Mouse (Mus musculus) adrenal gland, postnatal 14 days (tissue): ENCODE measurements around the gene Srsf9. TPM values are rescaled to one million over a fixed set of nuclear protein-coding genes. Genes with fewer than 3 reads are reported as not detected.
"Not testable (repeated sequence)": the region's sequence is repeated elsewhere in the genome, so short reads cannot be mapped to it uniquely, and the experiment has no call there.

Experiments
- DNase-seq: peaks from one replicate; pipeline ENCODE4 v3.0.0; 2021; ENCODE audit warnings: mixed read lengths
- long read RNA-seq, 2 experiments: library from polyadenylated mRNA; stranded (forward); transcript quantifications; one replicate each; pipeline ENCODE4 v2.0.0; 2021
- total RNA-seq: library from RNA; stranded (reverse); gene quantifications from 2 replicates; pipeline ENCODE4 v1.2.3, GENCODE M21; 2021

Gene Srsf9
- total RNA-seq, result 71.3 and 78.3 TPM in 2 replicates
- long read RNA-seq, experiment 1, transcript Srsf9-201 (4 exons, 1,162 nt), result major isoform, 156 of 174 reads
- long read RNA-seq, experiment 1, partial matches to known transcripts, result 2 of 174 reads
- long read RNA-seq, experiment 1, other reads (novel, unspliced or antisense), result 14 of 174 reads
- long read RNA-seq, experiment 2, transcript Srsf9-201 (4 exons, 1,162 nt), result major isoform, 149 of 159 reads
- long read RNA-seq, experiment 2, partial matches to known transcripts, result 4 of 159 reads
- long read RNA-seq, experiment 2, other reads (novel, unspliced or antisense), result 6 of 159 reads

DNA sequence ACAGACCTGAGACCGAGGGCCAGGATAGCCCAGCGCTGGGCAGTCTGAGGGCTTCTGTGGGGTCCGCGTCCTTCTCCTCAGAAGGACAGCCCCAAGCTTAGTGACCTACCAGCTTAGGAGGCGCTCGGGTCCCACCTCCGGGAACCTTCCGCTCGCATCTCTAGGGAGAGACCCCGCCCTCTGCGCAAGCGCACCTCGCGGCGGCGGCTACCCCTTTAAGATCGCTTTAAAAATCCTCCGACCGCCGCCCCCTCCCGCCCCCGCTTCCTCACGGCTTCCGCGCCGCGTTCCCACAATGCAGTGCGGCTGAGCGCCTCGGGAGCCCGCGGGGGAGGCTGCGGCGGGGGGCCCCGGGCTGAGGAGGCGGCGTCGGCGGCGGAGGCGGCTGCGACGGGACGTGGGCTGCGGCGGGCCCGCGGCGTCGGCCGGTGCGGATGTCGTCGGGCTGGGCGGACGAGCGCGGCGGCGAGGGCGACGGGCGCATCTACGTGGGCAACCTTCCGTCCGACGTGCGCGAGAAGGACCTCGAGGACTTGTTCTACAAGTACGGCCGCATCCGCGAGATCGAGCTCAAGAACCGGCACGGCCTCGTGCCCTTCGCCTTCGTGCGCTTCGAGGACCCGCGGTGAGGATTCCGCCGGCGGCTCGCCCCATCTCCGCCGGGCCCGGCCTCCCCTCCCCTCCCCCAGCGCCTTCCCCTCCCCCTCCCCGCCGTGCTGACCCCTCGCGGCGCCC lies at the start of gene Srsf9:
Srsf9 (plus strand) TSS at position 303 of the 735 bp plus-strand sequence.
- peak; percentile 98 for DNase-seq

DNA sequence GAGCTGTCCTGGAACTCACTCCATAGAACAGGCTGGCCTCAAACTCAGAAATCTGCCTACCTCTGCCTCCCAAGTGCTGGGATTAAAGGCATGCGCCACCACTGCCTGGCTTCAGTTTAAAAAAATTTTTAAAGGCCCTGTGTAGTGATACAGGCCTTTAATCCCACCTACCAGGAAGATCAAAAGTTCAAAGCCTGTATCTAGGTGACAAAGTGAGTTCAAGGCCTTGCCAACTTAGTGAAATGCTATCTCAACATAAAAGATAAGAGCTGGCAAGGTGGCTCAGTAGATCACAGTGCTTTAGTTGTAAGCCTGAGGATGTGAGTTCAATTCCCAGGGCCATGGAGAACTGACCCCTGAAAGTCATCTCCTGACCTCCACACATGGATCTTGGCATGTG lies 48.9 kb upstream of the Srsf9 start:
- DNase-seq, result no peak

DNA sequence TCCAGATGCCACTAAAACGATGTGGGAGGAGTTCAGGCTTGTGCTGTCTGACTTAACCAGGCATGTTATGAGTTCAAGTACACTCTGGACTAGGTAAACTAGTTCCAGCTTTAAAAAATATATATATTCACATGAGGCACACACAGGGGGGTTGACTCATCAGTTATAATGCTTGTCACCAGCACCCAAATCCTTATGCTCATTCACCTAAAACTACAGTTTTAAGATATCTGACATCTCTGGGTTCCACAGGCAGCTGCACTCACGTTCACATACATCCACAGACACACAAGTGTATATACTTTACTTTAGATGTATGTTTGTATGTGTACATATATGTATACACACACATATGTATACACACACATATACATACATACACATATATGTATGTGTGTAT lies 48.2 kb upstream of the Srsf9 start:
- DNase-seq, result no peak

DNA sequence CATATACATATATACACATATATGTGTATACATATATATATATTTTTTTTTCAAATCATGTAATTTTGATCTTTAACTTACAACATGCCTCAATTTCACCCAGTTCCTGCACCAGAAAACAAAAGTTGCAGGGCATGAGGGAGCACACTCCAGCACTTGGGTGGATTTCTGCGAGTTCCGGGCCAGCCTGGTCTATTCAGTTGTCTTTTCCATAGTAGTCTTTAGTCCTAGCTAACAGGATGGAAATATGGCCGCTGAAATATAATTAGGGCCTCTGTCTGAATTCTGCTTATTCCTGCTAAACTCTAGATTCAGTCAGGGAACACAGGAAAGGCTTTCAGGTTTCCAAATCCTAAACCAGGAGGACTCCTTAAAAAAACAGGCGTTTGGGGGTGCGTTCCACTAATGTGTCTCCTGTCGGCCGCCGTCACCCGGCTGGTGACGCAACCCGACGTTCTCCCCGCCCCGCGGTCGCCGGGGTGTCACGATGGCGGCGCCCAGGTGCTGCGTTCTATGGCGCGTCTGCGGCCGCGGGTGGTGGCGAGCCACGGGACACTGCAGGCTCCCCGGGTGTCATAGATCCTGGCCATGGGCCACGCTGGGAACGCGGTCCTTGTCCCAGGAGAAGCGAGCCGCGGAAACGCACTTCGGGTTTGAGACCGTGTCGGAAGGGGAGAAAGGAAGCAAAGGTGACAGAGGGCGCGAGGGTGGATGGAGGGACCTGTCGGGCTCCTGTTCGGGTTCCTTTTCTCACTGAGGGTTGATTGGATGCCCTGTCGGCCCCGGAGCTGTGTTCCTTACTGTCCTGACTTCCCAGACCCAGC lies 47.5 kb upstream of the Srsf9 start, which contains the start of gene Coq5:
Coq5 (plus strand) TSS at position 441 of the 824 bp plus-strand sequence.
- DNase-seq, result peak; percentile 94

DNA sequence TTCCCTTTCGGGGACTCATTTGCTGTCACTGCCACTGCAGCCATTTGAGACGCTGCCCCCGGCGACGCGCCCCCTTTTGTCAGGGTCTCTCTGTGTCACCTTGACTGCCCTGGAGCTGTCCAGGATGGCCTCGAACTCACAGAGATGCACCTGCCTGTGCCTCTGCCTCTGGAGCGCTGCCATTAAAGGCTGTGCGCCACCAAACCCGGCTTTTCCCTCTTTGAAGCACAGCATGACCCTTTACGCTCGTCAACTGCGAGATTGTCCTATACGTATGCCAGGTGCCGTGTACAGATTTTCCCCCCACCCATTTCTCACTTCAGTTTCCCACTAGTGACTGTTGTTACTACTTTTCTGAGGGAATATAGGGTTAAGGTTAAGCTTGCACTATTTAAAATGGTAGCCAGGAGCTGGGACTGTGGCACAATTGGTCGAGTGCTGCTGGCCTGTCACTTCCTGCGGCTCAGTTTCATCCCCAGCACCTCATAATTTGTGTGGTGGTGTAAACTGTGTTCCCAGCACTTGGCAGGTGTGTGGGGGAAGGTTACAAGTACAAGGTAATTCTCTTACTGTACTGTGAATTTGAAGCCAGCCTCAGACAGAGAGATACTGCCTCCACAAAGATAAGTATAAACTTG lies 46.8 kb upstream of the Srsf9 start:
- DNase-seq, result peak; percentile 47

DNA sequence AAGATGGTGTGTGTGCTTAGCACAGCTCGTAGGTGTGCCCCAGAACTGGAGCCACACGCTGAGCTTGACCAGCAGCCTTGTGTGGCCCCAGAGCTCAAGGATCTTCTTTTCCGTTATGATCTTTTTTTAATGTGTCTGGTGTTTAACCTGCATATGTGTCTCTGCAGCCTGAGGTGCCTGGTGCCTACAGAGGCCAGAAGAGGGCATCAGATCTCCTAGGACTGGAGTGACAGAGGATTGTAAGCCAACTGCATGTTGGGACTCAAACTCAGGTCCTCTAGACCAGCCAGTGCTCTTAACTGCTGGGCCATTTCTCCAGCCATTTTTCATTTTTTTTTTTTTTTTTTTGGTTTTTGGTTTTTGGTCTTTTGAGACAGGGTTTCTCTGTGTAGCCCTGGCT lies 42.2 kb upstream of the Srsf9 start:
- peak; percentile 35 for DNase-seq

DNA sequence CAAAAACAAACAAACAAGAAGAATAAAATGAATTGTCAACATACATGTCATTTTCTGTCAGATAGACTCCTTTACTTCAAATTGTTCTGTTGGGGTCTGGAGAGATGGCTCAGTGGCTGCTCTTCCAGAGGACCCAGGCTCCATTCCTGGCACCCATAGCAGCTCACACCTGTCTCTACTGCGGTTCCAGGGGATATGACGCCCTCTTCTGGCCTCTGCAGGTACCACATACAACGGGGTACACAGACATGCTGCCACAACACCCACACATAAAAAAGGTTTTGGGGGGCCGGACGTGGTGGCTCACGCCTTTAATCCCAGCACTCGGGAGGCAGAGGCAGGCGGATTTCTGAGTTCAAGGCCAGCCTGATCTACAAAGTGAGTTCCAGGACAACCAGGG lies 32.8 kb upstream of the Srsf9 start:
- no peak for DNase-seq

DNA sequence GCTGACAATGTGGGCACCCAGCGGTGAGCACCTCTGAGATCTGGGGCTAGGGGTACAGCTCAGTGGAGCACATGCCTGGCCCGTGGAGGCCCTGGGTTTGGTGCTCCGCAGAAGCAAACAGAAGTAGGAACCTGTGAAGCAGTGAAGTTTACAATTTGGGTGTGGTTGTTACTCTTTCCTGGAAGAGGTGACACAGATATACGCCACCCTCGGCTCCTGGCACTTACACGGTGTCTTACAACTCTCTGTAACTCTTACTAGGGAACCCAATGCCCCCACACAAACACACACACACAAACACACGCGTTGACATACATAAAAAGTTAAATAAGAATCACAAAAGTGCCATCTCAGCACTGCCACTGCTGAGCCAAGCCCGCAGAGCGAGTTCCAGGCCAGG lies 30.6 kb upstream of the Srsf9 start:
- no peak for DNase-seq

DNA sequence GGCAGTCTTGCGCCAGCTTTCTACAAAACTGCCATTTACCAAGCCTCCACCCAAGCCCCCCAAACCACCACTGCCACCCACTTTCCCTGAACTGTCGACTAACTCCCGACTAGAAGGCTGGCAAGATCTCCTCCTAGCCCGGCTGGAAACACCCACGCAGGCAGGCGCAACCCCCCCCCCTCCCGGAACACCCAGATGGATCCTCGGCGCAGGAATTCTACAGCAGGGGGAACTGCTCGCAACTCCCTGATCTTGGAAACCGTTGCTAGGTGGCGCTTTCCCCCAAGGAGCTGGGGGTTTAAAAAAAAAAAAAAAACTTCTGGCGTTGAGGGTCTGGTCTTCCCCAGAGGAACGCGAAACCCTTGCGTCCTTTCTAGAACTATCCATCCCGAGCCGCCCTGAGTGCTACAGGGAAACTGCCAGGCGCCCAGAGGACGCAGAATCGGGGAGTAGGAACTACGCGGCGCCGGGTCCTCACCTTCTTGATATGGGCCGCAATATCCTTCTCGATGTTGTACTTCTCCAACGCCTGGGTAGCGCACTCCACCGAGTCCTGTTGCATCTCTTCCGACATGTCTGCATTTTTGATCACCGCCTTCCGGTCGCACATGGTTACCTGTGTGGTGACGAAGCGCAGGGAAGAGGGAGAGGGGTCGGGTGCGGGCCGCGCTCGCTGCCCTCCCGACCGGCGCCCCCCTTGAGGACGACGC lies 26.8 kb upstream of the Srsf9 start:
- DNase-seq, result peak; percentile 69

DNA sequence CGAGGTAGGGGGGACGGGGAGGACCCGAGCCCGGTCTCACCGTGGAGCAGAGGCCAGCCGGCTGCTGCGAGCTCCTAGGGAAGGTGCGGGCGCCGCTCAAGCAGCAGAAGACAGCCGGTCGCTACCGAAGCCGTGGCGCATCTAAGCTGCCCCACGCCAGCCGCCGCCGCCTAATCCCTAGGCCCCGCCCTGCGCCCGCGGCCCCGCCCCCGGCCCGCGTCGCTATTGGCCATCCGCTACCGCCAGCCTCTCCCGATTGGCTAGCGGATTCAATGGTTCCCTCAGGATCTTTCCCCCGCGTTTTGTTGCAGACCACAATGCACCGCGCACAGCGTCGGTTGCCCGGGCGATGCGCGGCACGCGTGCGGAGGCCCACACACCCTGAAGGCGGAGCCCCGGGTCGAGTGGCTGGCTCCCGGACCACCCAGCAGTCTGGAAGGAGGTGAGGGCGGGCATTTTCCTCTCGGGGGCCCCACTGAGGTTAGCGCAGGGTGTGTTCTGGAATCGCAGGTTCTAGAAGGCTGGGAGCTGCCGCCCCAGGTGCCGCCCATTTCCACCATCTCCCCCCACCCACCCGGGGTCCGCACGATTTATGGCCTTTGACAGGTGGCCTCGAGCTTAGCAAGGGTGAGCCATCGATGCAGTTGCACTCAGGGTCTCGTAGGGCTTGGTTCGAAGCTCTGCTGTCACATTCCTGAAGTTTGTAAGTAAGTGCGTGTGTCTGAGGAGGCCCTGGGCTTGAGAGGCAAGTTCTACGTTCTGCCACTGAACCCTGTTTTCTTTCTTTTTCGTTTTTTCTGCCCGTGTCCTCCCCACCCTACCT lies 26.0 kb upstream of the Srsf9 start, which contains the start of gene Dynll1:
Dynll1 (minus strand) TSS at position 208 of the 823 bp plus-strand sequence.
- peak; percentile 99 for DNase-seq

DNA sequence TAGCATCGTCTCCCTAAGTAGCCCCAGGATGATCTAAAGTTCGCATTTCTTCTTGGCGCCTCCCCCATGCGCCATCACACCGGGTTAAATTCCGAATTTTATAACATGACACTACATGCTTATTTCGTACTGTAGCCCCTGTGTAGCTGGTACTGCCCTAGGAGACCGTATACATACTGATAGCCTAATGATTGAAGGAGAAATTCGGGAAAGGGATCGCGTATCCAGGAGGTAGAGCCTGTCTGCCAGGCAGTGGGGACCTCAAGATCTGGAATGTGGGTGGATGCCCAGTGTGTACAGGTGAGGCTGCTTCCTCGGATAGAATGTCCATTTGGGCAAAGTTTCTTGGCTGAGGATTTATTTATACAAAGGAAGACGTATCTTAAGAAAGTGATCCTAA lies 25.4 kb upstream of the Srsf9 start:
- no peak for DNase-seq

DNA sequence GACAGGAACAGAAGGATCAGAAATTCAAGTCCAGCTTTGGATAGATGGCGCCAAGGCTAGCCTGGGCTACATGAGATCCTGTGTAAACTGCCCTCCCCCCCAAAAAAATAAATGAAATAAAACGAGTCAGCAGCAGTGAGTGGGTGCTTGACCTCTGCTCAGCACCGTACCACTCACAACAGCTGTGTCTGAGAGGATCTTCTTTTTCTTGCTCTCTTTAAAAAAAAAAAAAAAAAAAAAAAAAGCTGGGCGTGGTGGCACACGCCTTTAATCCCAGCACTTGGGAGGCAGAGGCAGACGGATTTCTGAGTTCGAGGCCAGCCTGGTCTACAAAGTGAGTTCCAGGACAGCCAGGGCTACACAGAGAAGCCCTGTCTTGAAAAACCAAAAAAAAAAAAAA lies 24.8 kb upstream of the Srsf9 start:
- DNase-seq, result not testable (repeated sequence)

DNA sequence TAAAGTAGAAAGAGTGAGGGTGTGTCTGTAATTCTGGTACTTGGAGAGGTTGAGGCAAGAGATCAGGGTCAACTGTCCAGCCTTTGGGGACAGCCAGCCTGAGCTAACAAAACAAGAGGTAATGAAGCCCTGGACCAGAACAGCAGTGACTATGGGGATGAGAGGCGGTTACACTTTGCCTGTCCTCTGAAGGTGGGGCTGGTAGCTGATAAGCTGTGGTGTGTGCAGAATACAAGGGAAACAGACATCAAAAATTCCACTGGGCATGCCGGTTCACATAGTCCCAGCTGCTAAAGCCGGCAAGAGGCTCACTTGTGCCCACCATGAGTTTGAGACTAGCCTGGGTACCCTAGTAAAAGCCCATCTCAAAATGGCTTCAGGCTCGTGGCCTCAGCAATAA lies 14.6 kb upstream of the Srsf9 start:
- DNase-seq, result no peak

DNA sequence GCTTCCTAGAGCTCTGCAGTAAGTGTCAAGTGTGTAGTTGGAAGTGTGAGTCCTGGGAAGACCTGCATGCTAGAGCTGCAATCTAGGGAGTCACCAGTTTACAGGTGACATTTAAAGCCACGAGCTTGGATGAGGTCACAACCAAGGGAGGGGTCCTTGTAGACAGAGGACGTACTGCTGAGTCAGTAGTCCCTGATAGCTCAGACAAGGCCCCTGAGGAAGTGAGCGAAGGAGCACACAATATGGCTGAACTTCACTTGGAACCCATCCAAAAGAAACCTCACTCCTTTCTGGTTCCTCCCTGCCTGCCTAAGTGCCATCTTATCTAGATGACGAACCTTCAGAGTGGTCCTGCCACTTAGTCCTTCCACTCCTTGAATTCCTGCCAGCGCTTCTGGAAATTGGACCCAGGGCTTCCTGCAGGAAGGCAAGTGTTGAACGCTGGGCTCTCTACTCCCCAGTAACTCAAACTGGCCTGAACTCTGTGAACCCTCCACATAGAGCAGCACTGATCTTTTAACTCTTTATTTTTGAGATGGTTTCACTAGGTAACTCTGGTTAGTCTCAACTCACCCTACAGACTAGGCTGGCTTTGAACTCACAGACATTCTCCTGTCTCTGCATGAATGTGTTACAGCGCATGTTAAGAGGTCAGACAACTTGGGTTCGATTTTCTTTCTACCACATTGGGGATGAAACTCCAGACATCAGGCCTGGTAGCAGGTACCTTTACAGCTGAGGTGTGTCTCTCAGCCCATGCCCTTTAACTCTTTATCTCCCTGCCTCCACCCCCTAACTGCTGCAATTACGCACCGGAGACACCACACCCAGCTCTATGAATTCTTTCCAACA lies 13.9 kb upstream of the Srsf9 start:
- no peak for DNase-seq

DNA sequence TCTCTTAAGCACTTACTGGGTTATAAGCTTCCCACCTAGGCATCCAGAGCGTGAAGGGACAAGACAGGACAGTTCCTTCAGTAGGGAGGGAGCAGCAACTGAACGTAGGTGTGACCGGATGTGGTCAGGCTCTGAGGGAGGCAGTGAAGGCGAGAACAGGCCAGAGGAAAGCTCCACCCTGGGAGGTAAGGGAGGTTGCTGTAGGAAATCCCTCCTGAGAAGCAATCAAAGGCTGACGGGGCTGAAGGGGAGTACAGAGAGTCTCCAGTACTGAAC lies 13.4 kb upstream of the Srsf9 start:
- DNase-seq, result no peak

DNA sequence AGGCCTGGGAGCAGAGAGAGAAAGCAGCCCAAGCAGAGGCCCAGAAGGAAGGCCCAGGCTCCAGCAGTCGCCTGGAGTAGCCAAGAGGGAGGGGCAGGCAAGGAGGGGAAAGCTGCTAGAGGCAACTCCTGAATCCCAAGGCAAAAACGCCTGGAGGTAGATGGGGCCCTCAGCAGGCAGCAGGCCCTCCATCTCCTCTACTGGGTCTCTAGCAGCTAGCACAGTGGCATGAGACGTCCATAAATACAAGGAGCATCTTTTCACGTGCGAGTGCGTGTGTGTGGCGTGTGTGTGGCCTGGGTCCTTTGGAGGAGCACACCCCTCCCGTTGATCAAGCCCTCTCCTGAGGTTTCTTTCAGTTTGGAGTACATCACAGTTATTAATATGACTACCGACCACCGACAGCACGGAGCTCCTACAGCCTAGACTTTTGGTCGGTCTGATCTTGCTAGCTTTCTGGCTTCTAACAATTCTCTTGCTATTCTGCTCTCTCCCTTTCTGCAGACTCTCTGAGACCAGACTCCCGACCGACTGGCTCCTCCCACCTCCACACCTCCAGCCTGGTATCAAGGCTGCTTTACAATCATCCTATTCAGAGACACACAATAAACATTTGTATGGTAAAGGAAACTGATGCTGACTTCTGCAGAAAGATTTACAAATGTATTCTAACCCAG lies 9.9 kb upstream of the Srsf9 start:
- DNase-seq, result no peak

DNA sequence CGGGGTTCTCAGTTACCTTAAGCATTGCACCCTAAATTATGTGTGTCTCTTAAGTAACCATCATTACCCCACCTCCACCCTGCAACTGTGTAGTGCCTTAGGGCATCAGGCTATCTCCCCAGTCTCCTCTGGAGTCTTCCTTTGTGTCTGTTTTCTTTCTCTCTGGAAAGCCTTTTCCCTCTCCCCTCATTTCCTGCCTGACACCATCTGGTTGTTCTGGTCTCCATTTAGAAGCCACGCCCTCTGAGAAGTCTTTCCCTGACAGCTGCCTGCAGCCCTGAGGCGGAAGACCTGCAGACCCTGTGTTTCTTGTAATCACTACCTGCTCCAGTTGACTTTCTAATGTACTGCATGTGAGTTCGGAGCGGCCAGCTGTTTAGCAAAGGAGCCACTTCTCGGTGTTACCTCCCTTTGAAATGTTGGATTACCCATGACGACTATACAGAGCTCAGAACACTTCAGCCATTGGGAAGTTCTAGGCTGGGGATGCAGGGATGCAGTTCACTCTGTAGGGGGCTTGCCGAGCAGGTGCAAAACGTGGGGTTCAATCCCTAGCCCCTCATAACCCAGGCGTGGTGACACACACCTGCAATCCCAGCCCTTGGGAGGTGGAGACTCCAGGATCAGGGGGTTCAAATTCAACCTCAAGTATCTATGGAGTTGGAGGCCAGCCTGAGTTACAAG lies 9.2 kb upstream of the Srsf9 start:
- DNase-seq, result peak; percentile 24

DNA sequence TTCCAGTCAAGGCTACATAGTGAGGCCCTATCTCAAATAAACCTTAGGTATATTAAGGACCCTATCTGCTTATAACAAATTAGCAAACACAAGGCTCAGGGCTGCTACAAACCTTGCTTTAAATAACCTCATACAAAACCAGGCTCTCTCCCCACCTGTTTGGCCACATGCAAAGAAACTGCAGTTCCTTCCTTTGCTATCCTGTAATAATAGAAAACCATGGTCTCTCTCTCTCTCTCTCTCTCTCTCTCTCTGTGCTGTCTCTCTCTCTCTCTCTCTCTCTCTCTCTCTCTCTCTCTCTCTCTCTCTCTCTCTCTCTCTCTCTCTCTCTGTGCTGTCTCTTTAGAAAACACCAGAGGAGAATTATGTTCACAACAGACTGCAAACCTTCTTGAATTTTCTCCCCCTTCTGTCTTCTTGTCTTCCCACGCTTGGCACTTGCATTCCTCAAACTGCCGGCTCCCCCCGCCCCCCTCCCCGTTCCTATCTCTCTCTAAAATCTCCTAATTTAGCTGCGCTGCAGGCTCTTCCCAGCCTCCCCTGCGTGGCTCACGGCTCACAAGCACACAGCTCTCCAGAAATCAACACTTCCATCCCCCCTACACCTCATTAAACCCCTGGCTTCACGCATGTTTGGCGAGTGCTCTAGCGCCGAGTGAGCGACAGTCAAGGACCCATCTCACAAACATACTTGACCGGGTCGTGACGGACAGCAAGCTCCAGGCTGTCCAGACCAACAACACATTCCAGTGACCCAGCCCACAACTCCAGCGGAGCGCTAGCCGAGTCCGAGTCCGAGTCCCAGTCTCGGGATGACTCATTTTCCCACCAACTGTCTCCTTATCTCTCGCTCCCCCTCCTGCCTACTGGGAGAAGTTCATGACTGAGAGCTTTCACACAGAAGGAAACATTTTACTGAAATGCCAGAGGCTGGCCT lies 7.7 kb upstream of the Srsf9 start:
- DNase-seq, result peak; percentile 87
